Mouse (Mus musculus) lung, postnatal 25 days (tissue): Measurements from ENCODE around the gene Cxxc4.

ENCODE experiments used
- DNase-seq: peaks from one replicate; pipeline ENCODE4 v3.0.0; 2022; ENCODE audit warnings: low spot score

The Cxxc4 gene

GRCm38 (mm10) chr3:134243850-134244247, 7.6 kb downstream of the Cxxc4 start:
- no peak for DNase-seq

GRCm38 (mm10) chr3:134254221-134254620, 17.9 kb downstream of the Cxxc4 start:
- DNase-seq = no peak

GRCm38 (mm10) chr3:134258715-134259114, 22.4 kb downstream of the Cxxc4 start:
- DNase-seq = no peak

GRCm38 (mm10) chr3:134259300-134259699, 23.0 kb downstream of the Cxxc4 start:
- no peak for DNase-seq

GRCm38 (mm10) chr3:134279655-134280054, 43.4 kb downstream of the Cxxc4 start:
- no peak for DNase-seq

- DNase-seq = no peak
These were observed 45.5 kb downstream of the Cxxc4 start for GRCm38 (mm10) chr3:134281527-134282370.

- no peak for DNase-seq
These were observed 58.9 kb downstream of the Cxxc4 start for GRCm38 (mm10) chr3:134295217-134295616.

- no peak for DNase-seq
These were observed 66.6 kb downstream of the Cxxc4 start for GRCm38 (mm10) chr3:134302681-134303491.

GRCm38 (mm10) chr3:134303492-134303808, 67.2 kb downstream of the Cxxc4 start:
- no peak for DNase-seq

GRCm38 (mm10) chr3:134306507-134306906, 70.2 kb downstream of the Cxxc4 start:
- no peak for DNase-seq

GRCm38 (mm10) chr3:134307801-134308200, 71.5 kb downstream of the Cxxc4 start:
- no peak for DNase-seq
